Mouse (Mus musculus) testis, adult 2 months (tissue): ENCODE measurements around the gene Gria4.

Experiments
- CTCF ChIP-seq: fragments of 200-500 bp; IDR thresholded peaks from 2 replicates; pipeline ENCODE4 v1.5.1; 2012; ENCODE audit warnings: low read depth, mild to moderate bottlenecking, inconsistent platforms, low read length, moderate library complexity; ENCODE audit not compliant: control insufficient read depth, insufficient read depth, insufficient replicate concordance
- POLR2A ChIP-seq: fragments of 200-500 bp; IDR thresholded peaks from 2 replicates; pipeline ENCODE4 v1.6.1; 2012; ENCODE audit warnings: low read depth, mild to moderate bottlenecking, inconsistent platforms, low read length, moderate library complexity; ENCODE audit not compliant: control insufficient read depth

GRCm38 (mm10) chr9:4631910-4632309 lies 164.1 kb downstream of the Gria4 start:
- TF ChIP-seq CTCF: no peak
- no peak for TF ChIP-seq POLR2A
